Mouse (Mus musculus) right cerebral cortex, postnatal 10 days (tissue): ENCODE measurements around the gene Rab25.

Experiments used
- DNase-seq, 2 experiments: peaks; one replicate each; pipeline ENCODE4 v3.0.0; 2021; ENCODE audit warnings: low spot score in 2 of 2

The Rab25 gene

DNA sequence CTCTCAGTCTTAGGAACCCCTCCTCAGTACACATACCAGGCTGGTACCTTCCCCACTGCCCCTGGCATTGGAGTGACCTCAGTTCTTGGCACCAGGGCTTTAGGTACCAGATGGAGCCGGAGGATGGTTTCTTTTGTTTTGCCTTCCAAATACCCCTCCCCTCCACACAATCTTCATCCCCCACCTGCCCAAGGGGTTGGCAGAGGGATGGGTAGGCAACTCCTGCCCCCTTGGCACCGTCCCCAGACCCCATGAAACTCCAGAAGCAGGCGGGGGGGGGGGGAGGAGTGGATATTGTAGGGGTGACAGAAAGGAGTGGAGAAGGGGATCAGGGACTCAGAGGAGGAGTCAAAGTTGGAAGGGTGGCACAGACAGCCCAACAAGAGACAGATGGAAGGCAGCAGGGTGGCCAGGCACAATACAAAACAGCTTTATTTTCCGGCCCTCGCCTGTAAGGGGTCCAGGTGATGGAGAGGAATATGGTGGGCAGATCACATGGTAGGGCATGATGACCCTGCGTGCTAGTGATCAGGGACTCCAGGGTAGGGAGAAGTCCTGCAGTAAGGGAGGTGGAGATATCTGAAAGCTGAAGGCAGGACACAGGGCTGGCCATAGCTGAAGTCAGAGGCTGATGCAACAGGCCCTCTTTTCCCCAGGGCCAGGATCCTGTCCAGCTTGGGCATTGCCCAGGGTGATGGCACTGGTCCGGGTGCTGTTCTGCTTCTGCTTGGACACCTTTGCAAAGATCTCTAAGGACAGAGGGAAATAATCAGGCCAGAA, 6.3 kb downstream of the Rab25 start:
- no peak for DNase-seq

- DNase-seq, result no peak
Measured at GRCm38 (mm10) chr3:88540085-88540484, 8.0 kb downstream of the Rab25 start.

GRCm38 (mm10) chr3:88539397-88539796, 8.7 kb downstream of the Rab25 start:
- DNase-seq, result no peak

DNA sequence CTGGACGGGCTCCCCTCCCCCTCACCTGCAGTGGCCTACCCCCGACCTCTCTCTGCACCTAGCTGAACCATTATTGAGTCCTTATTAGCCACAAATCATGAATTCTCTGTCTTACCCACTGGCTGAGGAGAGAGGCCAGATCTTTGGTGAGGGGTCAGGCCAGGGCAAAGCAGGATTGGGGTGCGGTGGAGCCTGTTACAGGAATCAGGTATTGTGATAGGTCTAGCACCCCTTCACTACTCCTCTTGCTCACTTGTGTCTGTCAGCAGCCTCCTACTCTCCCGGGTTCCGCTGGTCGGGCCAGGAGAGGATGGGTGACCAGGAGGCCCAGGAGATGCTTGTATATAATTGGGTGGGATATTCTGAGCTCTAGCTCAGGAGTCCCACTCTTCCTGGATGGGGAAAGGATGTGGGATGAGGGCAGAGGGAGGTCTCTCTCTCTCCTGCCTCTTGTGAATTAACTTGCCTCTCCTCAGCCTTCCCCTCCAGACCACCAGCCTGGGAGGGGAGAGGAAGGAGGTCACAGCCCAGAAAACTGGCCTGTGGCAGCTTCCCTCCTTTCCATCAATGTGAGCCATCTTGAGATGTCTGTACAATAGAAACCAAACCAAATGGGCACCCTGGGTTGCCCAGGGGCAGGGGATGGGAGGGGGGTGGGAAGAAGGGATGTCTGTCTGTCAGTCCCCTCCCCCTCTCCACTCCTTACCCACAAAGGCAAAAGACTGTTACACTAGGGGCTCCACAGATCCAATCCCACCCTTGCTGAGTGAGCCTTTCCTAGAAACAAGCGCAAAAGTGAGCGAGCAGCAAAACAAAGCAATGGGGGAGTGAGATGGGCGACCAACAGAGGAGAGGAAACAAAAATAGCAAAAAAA, 9.6 kb downstream of the Rab25 start:
- DNase-seq, result no peak

DNA sequence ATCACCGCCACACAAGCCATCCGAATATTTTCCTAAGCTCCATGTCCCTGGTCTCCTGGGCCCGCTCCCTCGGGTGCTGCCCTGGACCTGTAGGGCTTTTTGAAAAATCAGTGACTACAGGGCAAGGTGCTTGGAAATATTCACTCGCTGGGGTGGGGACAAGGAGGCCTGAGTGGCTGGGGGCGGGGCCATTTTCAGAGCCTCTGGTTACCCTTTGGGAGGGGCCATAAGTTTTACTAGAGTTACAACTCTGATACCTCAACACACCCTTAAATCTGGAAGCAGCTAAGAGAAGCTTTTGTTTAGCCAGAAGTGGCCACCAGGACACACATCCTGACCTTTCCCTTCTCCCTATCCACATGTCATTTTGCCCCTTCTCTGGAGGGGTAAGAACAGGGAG, 11.0 kb downstream of the Rab25 start:
- DNase-seq, result no peak

DNA sequence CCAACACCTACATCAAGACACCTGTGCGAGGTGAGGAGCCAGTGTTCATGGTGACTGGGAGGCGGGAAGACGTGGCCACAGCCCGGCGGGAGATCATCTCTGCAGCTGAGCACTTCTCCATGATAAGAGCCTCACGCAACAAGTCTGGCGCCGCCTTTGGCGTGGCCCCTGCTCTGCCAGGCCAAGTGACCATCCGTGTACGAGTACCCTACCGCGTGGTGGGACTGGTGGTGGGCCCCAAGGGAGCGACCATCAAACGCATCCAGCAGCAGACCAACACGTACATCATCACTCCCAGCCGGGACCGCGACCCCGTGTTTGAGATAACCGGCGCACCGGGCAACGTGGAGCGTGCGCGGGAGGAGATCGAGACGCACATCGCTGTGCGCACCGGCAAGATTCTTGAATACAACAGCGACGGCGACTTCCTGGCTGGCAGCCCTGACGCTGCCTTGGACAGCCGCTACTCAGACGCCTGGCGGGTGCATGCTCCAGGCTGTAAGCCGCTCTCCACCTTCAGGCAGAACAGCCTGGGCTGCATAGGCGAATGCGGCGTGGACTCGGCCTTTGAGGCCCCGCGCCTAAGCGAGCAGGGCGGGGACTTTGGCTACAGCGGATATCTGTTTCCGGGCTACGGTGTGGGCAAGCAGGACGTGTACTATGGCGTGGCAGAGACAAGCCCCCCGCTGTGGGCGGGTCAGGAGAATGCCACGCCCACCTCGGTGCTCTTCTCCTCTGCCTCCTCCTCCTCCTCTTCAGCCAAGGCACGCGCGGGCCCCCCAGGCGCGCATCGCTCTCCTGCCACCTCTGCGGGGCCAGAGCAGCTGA, 11.8 kb downstream of the Rab25 start:
- DNase-seq, result peak; percentile 75 to 81

DNA sequence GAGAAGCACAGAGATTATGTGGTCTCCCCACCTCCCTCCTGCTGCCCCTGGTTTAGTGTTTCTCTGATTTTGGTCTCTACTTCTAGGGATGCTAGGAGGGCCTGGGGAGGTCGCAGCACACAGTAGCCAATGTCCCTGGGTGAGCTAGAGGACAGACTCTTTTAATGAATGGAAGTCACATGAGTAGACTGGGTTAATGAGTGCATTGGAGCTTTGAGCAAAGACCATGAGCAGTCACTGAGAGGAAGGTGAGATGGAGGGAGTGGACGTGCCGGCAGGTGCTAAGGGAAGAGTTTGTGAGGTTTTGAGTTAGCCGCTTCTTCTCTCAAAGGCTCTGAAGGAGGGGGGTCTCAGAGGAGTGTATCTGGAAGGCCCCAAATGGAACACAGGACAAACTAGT, 12.6 kb downstream of the Rab25 start:
- DNase-seq, result no peak

GRCm38 (mm10) chr3:88535005-88535404, 13.1 kb downstream of the Rab25 start:
- no peak for DNase-seq

DNA sequence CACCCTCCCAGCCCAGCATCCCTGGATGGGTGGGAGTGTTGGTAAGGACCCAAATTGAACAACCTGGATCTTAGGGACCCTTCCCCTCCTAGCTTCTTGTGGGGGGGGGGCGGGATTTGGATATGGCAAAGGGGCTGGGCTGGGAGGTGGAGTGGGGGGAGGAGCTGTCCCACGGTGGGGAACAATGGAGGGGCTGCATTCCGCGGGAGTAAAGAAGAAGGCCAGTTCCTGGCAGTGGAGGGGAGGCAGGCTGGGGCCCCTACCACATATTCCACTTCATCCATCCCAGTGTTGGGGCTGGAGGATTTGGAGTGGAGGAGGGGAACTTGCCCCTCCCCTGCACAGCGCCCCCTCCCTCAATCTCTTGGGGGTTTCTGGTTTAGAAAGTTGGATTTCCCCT, 14.4 kb downstream of the Rab25 start:
- no peak for DNase-seq

DNA sequence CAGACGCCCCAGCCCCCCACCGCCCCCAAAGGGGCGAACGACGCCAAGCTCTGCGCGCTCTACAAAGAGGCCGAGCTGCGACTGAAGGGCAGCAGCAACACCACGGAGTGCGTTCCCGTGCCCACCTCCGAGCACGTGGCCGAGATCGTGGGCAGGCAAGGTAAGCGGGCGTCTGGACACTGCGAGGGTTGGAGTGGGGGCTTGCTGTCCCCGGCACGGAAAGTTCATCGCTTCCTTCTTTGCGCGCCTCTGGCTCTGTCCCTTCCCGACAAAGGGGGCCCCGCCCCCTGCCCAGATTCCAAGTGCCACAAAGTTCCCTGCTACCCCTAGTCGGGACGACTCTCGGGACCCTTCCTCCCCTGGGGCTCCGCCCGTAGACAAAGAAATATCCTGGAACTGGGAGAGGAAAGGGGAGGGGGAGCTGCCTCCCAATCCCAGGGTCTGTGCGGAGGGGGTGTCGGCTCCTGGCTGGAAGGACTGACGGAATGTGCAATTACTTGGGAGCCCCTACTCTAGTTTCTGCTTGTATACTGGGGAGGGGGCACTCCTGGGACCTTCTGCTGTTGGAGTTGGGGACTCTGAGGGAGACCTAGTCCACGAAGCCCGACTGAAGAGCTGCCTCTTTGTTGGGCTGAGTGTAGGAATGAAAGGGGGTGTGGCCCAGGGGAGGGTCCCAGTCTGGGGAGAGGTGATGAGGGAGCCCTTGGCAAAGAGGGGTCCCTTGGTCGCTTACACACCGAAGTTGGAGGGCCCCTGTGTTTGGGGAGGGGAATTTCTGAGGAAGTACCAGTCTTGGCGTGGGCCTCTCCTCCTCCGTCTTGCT, 15.2 kb downstream of the Rab25 start:
- no peak for DNase-seq

GRCm38 (mm10) chr3:88532299-88532674, 15.8 kb downstream of the Rab25 start, which contains the start of gene Mex3a:
Mex3a (plus strand) TSS chr3:88532395.
- no peak for DNase-seq

GRCm38 (mm10) chr3:88531348-88532298, 16.5 kb downstream of the Rab25 start:
- peak; percentile 93 for DNase-seq

GRCm38 (mm10) chr3:88530082-88530864, 17.8 kb downstream of the Rab25 start:
- DNase-seq, result no peak

DNA sequence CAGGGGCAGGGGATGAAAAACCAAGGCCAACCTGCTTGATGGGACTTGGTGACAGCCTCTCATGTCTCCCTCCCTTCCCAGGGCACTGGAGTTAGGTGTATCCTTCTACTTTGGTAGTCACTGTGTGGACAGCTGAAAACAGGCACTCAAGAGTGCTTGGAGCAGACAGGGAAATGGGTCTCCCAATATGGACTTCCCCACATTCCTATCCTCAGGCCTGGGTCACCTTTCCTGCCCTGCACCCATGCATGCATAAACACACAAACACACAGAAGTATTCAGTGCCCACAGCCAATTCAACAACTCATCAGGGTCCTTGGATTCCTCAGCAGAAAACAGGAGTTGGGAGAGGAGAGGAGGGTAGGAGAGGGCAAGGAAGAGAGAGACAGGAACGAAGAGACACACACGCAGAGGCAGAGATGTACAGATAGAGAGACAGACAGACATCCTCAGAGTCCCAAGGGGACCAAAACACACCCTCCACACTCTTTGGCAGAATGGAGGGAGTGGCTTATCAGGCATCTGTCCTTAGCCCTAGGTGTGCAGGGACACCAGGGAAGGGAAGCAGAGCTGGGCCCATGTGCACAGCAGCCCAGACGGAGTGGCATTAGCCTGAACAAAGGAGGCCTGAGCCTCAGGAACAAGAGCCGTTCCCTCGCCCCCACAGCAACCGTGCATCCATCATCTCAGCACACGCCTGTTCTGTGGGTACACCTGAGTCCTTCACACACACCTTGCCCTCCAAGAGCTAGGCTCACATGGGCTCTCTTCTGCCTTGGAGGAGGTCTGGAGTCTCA, 18.7 kb downstream of the Rab25 start:
- no peak for DNase-seq

DNA sequence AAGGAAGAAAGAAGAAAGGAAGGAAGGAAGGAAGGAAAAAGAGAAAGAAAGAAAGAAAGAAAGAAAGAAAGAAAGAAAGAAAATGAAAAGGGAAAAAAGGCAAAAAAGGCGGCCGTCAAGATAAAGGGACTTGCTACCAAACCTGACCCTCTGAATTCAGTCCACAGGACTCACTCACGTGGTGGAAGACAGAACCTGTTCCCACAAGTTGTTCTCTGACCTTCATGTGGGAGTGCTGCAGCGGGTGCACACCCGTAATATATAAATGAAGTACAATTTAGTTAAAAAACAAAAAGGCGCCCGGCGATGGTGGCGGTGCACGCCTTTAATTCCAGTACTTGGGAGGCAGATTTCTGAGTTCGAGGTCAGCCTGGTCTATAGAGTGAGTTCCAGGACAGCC, 19.5 kb downstream of the Rab25 start:
- no peak for DNase-seq

GRCm38 (mm10) chr3:88527565-88527964, 20.5 kb downstream of the Rab25 start:
- DNase-seq, result no peak

DNA sequence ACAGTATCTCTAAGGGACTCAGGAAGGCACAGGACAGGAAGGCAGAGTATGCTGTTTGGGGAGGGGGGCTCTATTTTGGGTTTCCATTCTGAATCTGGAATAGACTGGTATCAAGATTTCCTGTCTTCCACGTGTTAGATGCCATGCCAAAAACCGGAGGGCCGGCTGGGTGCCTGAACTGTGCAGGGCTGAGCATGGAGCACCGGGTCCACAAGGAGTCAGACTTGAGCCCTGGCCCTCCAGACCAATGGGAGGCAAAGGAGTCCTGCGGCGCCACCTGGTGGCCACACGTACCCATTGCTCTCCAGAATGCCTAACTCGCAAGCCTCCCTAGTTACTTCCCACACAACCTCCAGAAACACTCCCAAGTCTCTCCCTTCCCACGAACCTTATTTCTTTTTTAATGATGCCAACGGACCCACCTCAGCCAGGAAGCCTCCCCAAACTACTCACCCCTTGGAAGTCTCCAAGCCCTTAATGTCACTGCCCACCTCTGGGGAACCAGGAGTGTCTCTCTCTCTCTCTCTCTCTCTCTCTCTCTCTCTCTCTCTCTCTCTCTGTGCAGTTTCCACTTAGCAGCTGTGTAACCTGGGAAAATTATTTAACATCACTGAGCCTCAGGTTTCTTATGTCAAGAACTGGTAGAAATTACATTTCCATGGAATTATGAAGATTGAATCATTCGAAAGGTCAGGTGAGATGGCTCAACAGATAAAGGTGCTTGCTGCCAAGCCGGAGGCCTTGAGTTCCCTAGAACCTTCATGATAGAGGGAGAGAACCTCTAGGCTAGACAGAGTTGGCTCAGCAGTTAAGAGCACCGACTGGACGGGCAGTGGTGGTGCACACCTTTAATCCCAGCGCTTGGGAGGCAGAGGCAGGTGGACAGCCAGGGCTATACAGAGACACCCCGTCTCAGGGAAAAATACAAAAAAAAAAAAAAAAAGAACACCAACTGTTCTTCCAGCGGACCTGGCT, 21.7 kb downstream of the Rab25 start:
- peak; percentile 87 to 88 for DNase-seq
